Mouse (Mus musculus) adrenal gland, postnatal 25 days (tissue): ENCODE measurements around the gene Apoo. TPM values are rescaled to one million over a fixed set of nuclear protein-coding genes. Genes with fewer than 3 reads are reported as not detected.

Source experiments
- microRNA-seq, 2 experiments: library from miRNA; unstranded; fragments of <30 nt; microRNA quantifications; one replicate each; pipeline ENCODE4 v1.2.0; 2021
- total RNA-seq: library from RNA; stranded (reverse); gene quantifications from 2 replicates; pipeline ENCODE4 v1.2.3, GENCODE M21; 2021

Gene Apoo
- total RNA-seq, 1 experiment from 2014 or later, result 49.6 TPM

Small RNA genes lying within 50 kb of the gene (microRNA-seq; reads per million reads assigned to microRNA genes)
- 0 reads per million in 2 experiments for gene Gm44477

Other genes with a start within 250 kb of the Apoo start
- 37.4 and 39.4 TPM in 2 replicates for gene Zfx, start 243.4 kb upstream of the Apoo start, total RNA-seq
- gene Eif2s3x, start 154.3 kb upstream of the Apoo start, total RNA-seq, result 155 and 188 TPM in 2 replicates
- 14.9 and 21.8 TPM in 2 replicates for gene Klhl15, start 132.5 kb upstream of the Apoo start, total RNA-seq
- not detected in 2 replicates for gene Fam90a1b, start 340 bp upstream of the Apoo start, total RNA-seq
- gene Maged1, start 175.0 kb downstream of the Apoo start, total RNA-seq, result 235 and 250 TPM in 2 replicates